Mouse (Mus musculus) liver, adult 2 months (tissue): Measurements from ENCODE around the gene Col6a6. TPM values are rescaled to one million over a fixed set of nuclear protein-coding genes. Genes with fewer than 3 reads are reported as not detected.

ENCODE experiments used
- DNase-seq: peaks from one replicate; pipeline ENCODE4 v3.0.0-alpha.2; 2011; ENCODE audit warnings: low read depth, low spot score; ENCODE audit errors: extremely low read depth
- H3K27ac ChIP-seq: fragments of 200-500 bp; replicated peaks from 2 replicates; pipeline ENCODE4 v1.5.1; 2012; ENCODE audit warnings: low read depth, mild to moderate bottlenecking, control low read depth, inconsistent platforms, low read length; ENCODE audit not compliant: insufficient read depth
- H3K27me3 ChIP-seq: fragments of 200-500 bp; 2 replicates; pipeline ENCODE4 v1.6.1; 2012; ENCODE audit warnings: mild to moderate bottlenecking, moderate library complexity, low read length, inconsistent platforms; ENCODE audit not compliant: control insufficient read depth, insufficient read depth
- H3K36me3 ChIP-seq: fragments of 200-500 bp; 2 replicates; pipeline ENCODE4 v1.6.1; 2012; ENCODE audit warnings: low read length, inconsistent platforms; ENCODE audit not compliant: control insufficient read depth, insufficient read depth
- H3K4me1 ChIP-seq: fragments of 200-500 bp; 2 replicates; pipeline ENCODE4 v1.6.1; 2011; ENCODE audit warnings: low read length; ENCODE audit not compliant: control insufficient read depth, insufficient read depth
- H3K4me3 ChIP-seq: fragments of 200-500 bp; 2 replicates; pipeline ENCODE4 v1.5.1; 2011; ENCODE audit warnings: low read depth, mild to moderate bottlenecking, control low read depth, low read length, moderate library complexity; ENCODE audit not compliant: insufficient read depth
- H3K79me2 ChIP-seq: fragments of 200-500 bp; 2 replicates; pipeline ENCODE4 v1.6.1; 2012; ENCODE audit warnings: inconsistent platforms, mild to moderate bottlenecking, low read length, moderate library complexity; ENCODE audit not compliant: control insufficient read depth, insufficient read depth
- H3K9ac ChIP-seq: fragments of 200-500 bp; 2 replicates; pipeline ENCODE4 v1.6.1; 2012; ENCODE audit warnings: low read depth, mild to moderate bottlenecking, control low read depth, inconsistent platforms, low read length
- CTCF ChIP-seq: fragments of 200-500 bp; IDR thresholded peaks from 2 replicates; pipeline ENCODE4 v1.5.1; 2011; ENCODE audit warnings: low read depth, low read length, control low read depth
- POLR2A ChIP-seq: fragments of 200-500 bp; IDR thresholded peaks from 2 replicates; pipeline ENCODE4 v1.6.1; 2011; ENCODE audit warnings: low read length, control low read depth; ENCODE audit not compliant: insufficient read depth; ENCODE audit errors: extremely low read depth
- WGBS: fragments of 180-500 bp; shearing (Covaris S2); methylation state at CpG from one replicate; pipeline ENCODE4 v1.1.7; 2018; 5-methylcytosine and 5-hydroxymethylcytosine counted together
- polyA plus RNA-seq: library from polyadenylated mRNA; depleted of rRNA; stranded (reverse); fragments of >200 nt; gene quantifications from 2 replicates; pipeline ENCODE4 v1.2.3, GENCODE M21; 2012
- total RNA-seq: library from RNA; depleted of rRNA; stranded (reverse); fragments of >200 nt; gene quantifications from 2 replicates; pipeline ENCODE4 v1.2.3, GENCODE M21; 2014

Col6a6 gene
- total and polyA plus RNA-seq, 2 experiments: 0.06 to 0.09 TPM

DNA sequence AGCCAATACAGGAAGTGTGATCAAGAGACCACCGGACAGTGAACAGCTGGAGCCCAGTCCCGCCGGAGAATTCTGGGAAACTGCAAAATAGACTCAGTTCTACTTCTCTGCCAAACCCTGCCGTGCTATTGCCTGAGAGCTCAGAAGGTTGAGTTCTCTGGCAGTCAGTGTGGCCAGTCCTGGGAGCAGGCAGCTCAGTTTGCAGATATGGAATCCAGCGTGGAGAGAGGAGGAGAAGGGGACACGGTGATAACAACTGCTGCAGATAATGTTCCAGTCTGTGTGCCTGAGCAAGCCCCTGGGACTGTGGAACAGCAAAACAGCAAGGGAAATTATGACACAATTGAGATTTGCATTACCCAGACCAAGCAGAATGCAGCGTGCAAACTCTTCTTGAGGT lies 7.6 kb upstream of the Col6a6 start:
- H3K79me2 ChIP-seq: no peaks in the 10 kb centered on the region
- H3K36me3 ChIP-seq: no peaks in the 10 kb centered on the region
- TF ChIP-seq POLR2A: no peak
- no peak for DNase-seq
- H3K4me1 ChIP-seq: no peaks in the 10 kb centered on the region
- H3K9ac ChIP-seq: no peak overlapping the region
- H3K27ac ChIP-seq: no peak overlapping the region
- WGBS: 61% methylated on average over 7 of the region's 7 CpGs
- H3K4me3 ChIP-seq: no peak overlapping the region
- H3K27me3 ChIP-seq: no peaks in the 10 kb centered on the region

DNA sequence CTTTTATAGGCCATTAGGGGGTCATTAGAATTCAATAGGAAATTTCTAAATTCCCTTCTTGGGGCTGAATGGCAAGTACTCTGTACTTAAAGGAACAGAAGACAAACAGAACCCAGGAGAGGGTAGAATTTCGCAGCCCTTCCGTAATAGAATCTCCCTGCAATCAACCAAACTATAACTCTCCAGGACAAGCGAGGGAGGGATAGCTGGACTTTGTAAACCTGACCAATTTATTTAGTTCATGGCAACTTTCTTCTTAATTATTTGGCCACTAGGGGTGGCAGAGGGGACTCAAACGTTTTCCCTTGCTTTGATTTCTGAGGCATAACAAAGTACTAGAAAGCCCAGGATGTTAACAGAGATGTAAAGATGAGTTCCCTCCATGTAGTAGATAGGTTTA lies 6.8 kb upstream of the Col6a6 start:
- no peak for DNase-seq
- Histone ChIP-seq H3K36me3 (no peaks in the 10 kb centered on the region), H3K4me3 (no peak overlapping the region), H3K27me3 (no peaks in the 10 kb centered on the region), H3K27ac (no peak overlapping the region), H3K79me2 (no peaks in the 10 kb centered on the region), H3K4me1 (no peaks in the 10 kb centered on the region), H3K9ac (no peak overlapping the region)
- 53% methylated on average over 4 of the region's 4 CpGs for WGBS
- TF ChIP-seq POLR2A (no peak), CTCF (no peak)

DNA sequence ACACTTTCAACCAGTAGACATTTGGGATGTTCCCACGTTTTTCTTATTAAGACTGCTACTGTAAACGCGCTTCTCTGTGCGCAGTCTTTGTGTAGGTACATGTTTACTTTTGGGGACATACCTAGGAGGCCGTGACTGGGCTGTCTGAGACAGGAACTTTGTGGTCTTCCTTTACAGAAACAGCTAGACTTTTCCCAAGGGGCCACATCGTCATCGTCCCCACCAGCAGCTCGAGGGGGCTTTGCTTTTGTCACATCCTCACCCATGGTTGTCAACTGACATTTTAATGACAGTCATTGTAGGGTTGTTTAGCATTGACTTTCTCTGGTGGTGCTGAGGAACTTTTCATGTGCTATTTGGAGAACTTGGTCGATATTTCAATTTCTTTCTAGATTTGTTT lies 3.3 kb upstream of the Col6a6 start:
- Histone ChIP-seq H3K27ac (no peak overlapping the region), H3K4me3 (no peak overlapping the region), H3K9ac (no peak overlapping the region), H3K36me3 (no peaks in the 10 kb centered on the region), H3K79me2 (no peaks in the 10 kb centered on the region), H3K4me1 (no peaks in the 10 kb centered on the region), H3K27me3 (no peaks in the 10 kb centered on the region; the same call in 1 of the 2 replicates)
- no peak for DNase-seq
- no peak for TF ChIP-seq CTCF
- TF ChIP-seq POLR2A: no peak
- WGBS: 80% methylated on average over 9 of the region's 9 CpGs

GRCm38 (mm10) chr9:105827076-105827647 lies 798 bp downstream of the Col6a6 start:
- peak; percentile 31 for DNase-seq
- H3K9ac ChIP-seq: no peak overlapping the region
- no peak overlapping the region for H3K27ac ChIP-seq
- no peak overlapping the region for H3K4me3 ChIP-seq
- H3K36me3 ChIP-seq: no peaks in the 10 kb centered on the region
- H3K79me2 ChIP-seq: no peaks in the 10 kb centered on the region
- TF ChIP-seq POLR2A: no peak
- TF ChIP-seq CTCF: no peak
- no peaks in the 10 kb centered on the region for H3K4me1 ChIP-seq
- no peaks in the 10 kb centered on the region; the same call in 1 of the 2 replicates for H3K27me3 ChIP-seq
- WGBS: 26% methylated on average over 8 of the region's 8 CpGs

GRCm38 (mm10) chr9:105820711-105821110 lies 7.2 kb downstream of the Col6a6 start:
- Histone ChIP-seq H3K36me3 (no peaks in the 10 kb centered on the region), H3K9ac (no peak overlapping the region), H3K4me3 (no peak overlapping the region), H3K27me3 (no peaks in the 10 kb centered on the region), H3K4me1 (no peaks in the 10 kb centered on the region), H3K27ac (no peak overlapping the region), H3K79me2 (no peaks in the 10 kb centered on the region)
- 72% methylated on average over 6 of the region's 6 CpGs for WGBS
- TF ChIP-seq POLR2A: no peak
- TF ChIP-seq CTCF: no peak
- DNase-seq: no peak

GRCm38 (mm10) chr9:105819155-105819709 lies 8.7 kb downstream of the Col6a6 start:
- Histone ChIP-seq H3K27me3 (no peaks in the 10 kb centered on the region), H3K4me3 (no peak overlapping the region), H3K9ac (no peak overlapping the region), H3K79me2 (no peaks in the 10 kb centered on the region), H3K4me1 (no peaks in the 10 kb centered on the region), H3K27ac (no peak overlapping the region), H3K36me3 (no peaks in the 10 kb centered on the region)
- DNase-seq: no peak
- WGBS: 59% methylated on average over 29 of the region's 29 CpGs
- no peak for TF ChIP-seq CTCF
- TF ChIP-seq POLR2A: no peak
